Mouse (Mus musculus): ENCODE measurements around the gene Adgrb3.

Gene Adgrb3

GRCm38 (mm10) chr1:25828971-25829920 lies at the start of gene Adgrb3:
Gene Adgrb3, minus strand, starts transcription at chr1:25829707.
- no peak for DNase-seq

- no peak for DNase-seq
Measured at GRCm38 (mm10) chr1:25877526-25877925, 48.0 kb upstream of the Adgrb3 start.

- no peak for DNase-seq
Measured at GRCm38 (mm10) chr1:25857473-25857872, 28.0 kb upstream of the Adgrb3 start.

- DNase-seq, result no peak
Measured at GRCm38 (mm10) chr1:25854451-25854978, 25.0 kb upstream of the Adgrb3 start.

GRCm38 (mm10) chr1:25832260-25832659 lies 2.8 kb upstream of the Adgrb3 start:
- no peak for DNase-seq

- no peak for DNase-seq
Measured at GRCm38 (mm10) chr1:25831521-25831900, 2.0 kb upstream of the Adgrb3 start.

GRCm38 (mm10) chr1:25830757-25831520 lies 1.4 kb upstream of the Adgrb3 start:
- DNase-seq, result no peak

- DNase-seq, result peak; percentile 19
Measured at GRCm38 (mm10) chr1:25829921-25830751, 629 bp upstream of the Adgrb3 start.

GRCm38 (mm10) chr1:25828071-25828755 lies 1.3 kb downstream of the Adgrb3 start:
- no peak for DNase-seq

- no peak for DNase-seq
Measured at GRCm38 (mm10) chr1:25827436-25827835, 2.1 kb downstream of the Adgrb3 start.

- no peak for DNase-seq
Measured at GRCm38 (mm10) chr1:25826771-25827170, 2.7 kb downstream of the Adgrb3 start.

- DNase-seq, result no peak
Measured at GRCm38 (mm10) chr1:25824626-25825025, 4.9 kb downstream of the Adgrb3 start.

GRCm38 (mm10) chr1:25823961-25824360 lies 5.5 kb downstream of the Adgrb3 start:
- DNase-seq, result no peak

GRCm38 (mm10) chr1:25815491-25815890 lies 14.0 kb downstream of the Adgrb3 start:
- no peak for DNase-seq

GRCm38 (mm10) chr1:25778784-25779183 lies 50.7 kb downstream of the Adgrb3 start:
- no peak for DNase-seq

GRCm38 (mm10) chr1:25777459-25777858 lies 52.0 kb downstream of the Adgrb3 start:
- DNase-seq, result no peak

GRCm38 (mm10) chr1:25775440-25776130 lies 53.9 kb downstream of the Adgrb3 start:
- DNase-seq, result no peak

- no peak for DNase-seq
Measured at GRCm38 (mm10) chr1:25768958-25769357, 60.5 kb downstream of the Adgrb3 start.

- DNase-seq, result no peak
Measured at GRCm38 (mm10) chr1:25755265-25755664, 74.2 kb downstream of the Adgrb3 start.

GRCm38 (mm10) chr1:25754528-25754927 lies 75.0 kb downstream of the Adgrb3 start:
- DNase-seq, result no peak

- no peak for DNase-seq
Measured at GRCm38 (mm10) chr1:25745575-25745974, 83.9 kb downstream of the Adgrb3 start.
